Mouse (Mus musculus): ENCODE measurements at regions not wholly inside any gene's neighbourhood (a gene's known extent, or its start where the extent isn't known, plus 50 kb on each side); places are given as distances from the start of the nearest gene placed in this dataset.

- no peak for ATAC-seq (ENCODE audit: low TSS enrichment)
These were observed 131.0 kb upstream of the Rgs17 start for GRCm38 (mm10) chr10:6053207-6053606.

DNA sequence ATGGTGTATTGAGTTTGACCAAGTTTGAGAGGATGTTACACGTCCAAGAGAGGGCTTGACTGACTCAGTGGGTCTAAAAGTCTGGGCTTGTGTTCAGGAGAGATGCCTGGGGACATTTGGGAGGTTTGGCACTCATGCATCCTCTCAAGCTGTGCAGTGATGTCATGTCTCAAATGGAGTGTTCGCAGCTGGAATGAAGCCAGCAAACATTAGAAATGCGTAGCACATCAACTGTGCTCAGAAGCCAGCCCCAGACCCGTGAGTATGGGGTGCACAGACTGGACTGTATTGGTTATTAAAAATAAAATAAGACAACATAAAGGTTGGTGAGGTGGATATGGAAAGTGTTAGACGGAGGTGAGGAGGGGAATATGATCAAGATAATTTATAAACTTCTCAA, 121.2 kb upstream of the Rgs17 start:
- ATAC-seq (ENCODE audit: low TSS enrichment), result no peak

DNA sequence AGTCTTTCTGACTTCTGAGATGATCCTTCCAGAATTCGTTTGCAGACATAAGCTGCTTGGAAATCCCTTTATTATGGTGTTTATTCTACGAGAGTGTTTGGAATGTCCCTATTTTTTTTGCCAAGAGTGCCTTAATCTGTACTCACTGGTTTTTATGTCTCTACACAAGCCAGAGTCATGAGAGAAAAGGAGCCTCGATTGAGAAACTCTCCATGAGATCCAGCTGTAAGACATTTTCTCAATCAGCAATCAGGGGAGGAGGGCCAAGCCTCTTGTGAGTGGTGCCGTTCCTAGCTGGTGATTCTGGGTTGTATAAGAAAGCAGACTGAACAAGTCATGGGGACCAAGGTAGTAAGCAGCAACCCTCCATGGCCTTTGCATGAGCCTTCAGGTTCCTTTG, 117.6 kb upstream of the Rgs17 start:
- no peak for ATAC-seq (ENCODE audit: low TSS enrichment)

DNA sequence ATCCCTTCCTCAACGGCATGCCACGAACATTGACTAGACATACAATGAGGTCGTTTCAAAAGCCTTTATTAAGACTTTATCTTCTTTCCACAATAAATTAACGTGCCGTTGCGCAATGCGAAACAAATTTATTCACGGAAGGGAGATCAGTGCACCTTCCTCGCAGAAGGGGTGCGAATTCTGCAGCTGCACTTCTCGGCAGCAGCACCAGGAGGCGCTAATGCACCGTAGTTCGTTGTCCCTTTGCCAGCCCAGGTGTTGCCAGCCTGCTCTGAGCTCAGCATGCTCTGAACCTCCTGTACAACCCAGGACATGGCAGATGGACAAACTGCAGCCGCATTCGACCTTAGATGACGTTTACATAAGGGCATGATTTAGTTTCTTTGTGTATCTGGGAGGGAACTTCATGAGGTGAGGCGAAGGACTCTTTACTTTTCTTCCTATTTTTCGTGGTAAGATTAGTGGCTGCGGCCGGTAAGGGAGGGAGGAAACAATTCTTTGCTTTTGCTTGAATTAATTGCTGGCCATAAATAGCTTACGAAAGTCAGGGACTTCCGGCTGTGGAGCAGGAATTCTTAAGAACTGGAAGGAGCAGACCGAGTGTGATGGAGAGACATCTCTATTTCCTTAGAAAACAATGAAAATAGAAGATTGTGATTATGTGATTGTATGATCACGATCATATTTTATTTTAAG, 113.7 kb upstream of the Rgs17 start:
- peak; percentile 88 for ATAC-seq (ENCODE audit: low TSS enrichment)

DNA sequence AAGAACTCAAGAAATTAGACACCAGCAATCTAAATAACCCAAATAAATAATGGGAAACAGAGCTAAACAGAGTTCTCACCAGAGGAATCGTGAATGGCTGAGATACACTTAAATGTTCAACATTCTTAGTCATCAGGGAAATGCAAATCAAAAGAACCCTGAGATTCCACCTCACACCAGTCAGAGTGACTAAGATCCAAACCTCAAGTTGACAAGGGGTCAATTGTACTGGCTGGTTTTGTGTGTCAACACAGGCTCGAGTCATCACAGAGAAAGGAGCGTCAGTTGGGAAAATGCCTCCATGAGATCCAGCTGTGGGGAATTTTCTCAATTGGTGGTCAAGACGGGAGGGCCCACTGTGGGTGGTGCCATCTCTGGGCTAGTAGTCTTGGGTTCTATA, 110.3 kb upstream of the Rgs17 start:
- ATAC-seq (ENCODE audit: low TSS enrichment), result no peak

GRCm38 (mm10) chr10:6027551-6027950, 105.4 kb upstream of the Rgs17 start:
- ATAC-seq (ENCODE audit: low TSS enrichment), result no peak

DNA sequence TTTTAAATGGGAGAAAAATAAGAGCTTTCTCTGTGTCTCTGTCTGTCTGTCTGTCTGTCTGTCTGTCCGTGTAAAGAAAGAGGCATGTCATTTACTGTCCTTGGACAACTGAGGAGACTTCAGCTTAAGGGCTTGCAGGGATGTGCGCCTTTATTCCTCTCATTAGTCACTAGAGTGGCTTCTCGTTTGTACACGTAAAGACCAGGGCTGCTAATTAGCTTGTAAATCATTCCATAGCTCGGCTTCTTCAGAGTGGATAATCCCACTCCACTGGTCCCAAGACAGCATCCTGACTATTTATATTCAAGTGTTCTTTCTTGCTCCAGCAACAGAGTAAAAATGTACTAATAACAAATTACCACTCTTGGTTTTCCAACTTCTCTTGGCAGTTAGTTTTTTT, 104.1 kb upstream of the Rgs17 start:
- no peak for ATAC-seq (ENCODE audit: low TSS enrichment)

- no peak for ATAC-seq (ENCODE audit: low TSS enrichment)
These were observed 100.5 kb upstream of the Rgs17 start for GRCm38 (mm10) chr10:6022609-6023283.

GRCm38 (mm10) chr10:6020944-6021684, 98.9 kb upstream of the Rgs17 start:
- no peak for ATAC-seq (ENCODE audit: low TSS enrichment)

DNA sequence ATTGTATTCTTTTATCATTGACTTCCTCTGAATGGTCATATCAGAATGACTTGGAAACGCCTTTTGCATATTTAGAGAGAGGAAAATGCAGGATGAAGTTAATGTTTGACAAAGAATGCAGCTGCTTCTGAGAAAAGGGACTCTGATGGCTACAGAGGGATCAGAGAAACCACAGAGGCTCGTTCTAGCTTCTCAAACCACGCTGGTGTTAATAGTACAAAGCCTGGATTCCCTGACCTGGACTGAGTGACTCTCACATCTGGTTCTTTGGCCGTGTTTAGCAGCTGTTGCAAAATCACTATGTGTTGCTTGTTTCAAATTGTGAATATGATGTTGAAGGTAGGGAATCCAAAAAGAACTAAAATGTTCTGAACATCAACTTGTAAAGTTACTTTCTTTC, 91.5 kb upstream of the Rgs17 start:
- no peak for ATAC-seq (ENCODE audit: low TSS enrichment)

- ATAC-seq (ENCODE audit: low TSS enrichment), result peak; percentile 93
These were observed 89.3 kb upstream of the Rgs17 start for GRCm38 (mm10) chr10:6011541-6011940.

- ATAC-seq (ENCODE audit: low TSS enrichment), result no peak
These were observed 88.8 kb upstream of the Rgs17 start for GRCm38 (mm10) chr10:6011029-6011428.

- peak; percentile 73 for ATAC-seq (ENCODE audit: low TSS enrichment)
These were observed 85.2 kb upstream of the Rgs17 start for GRCm38 (mm10) chr10:6007238-6007972.

GRCm38 (mm10) chr10:5981433-5981832, 59.2 kb upstream of the Rgs17 start:
- no peak for ATAC-seq (ENCODE audit: low TSS enrichment)

DNA sequence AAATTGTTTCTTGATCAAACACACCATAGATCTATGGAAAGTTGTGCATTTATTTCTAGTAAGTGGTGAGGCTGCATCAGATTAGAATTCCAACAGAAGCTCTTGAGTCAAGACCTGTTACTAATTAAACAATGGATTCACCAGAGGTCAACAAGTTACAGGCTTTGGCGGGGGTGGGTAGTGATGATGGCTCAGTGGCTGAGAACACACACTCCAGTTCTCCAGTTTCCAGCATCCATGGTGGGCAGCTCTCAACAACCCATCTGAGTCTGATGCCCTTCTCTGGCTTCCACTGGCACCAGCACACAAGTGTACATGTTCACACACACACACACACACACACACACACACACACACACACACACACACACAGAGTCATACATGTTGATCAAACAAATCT, 56.3 kb upstream of the Rgs17 start:
- ATAC-seq (ENCODE audit: low TSS enrichment), result no peak
